Mouse (Mus musculus) bone marrow, adult 2 months (tissue): ENCODE measurements around the gene Olfr574. TPM values are rescaled to one million over a fixed set of nuclear protein-coding genes. Genes with fewer than 3 reads are reported as not detected.

Experiments used
- H3K27ac ChIP-seq: fragments of 200-500 bp; 2 replicates; pipeline ENCODE4 v1.5.1; 2012; ENCODE audit warnings: low read depth, mild to moderate bottlenecking, control low read depth, inconsistent platforms, low read length; ENCODE audit not compliant: control insufficient read depth, poor library complexity, insufficient read depth
- H3K4me1 ChIP-seq: fragments of 200-500 bp; 2 replicates; pipeline ENCODE4 v1.6.1; 2011; ENCODE audit warnings: low read length; ENCODE audit not compliant: control insufficient read depth, insufficient read depth
- H3K4me3 ChIP-seq: fragments of 200-500 bp; replicated peaks from 2 replicates; pipeline ENCODE3; 2011; ENCODE audit warnings: mild to moderate bottlenecking, low read depth, low read length, control low read depth; ENCODE audit not compliant: control insufficient read depth
- CTCF ChIP-seq: fragments of 200-500 bp; IDR thresholded peaks from 2 replicates; pipeline ENCODE4 v1.5.1; 2011; ENCODE audit warnings: low read length, control low read depth; ENCODE audit not compliant: control insufficient read depth, insufficient read depth
- POLR2A ChIP-seq: fragments of 200-500 bp; IDR thresholded peaks from 2 replicates; pipeline ENCODE4 v1.6.1; 2011; ENCODE audit warnings: low read depth, mild to moderate bottlenecking, control low read depth, low read length, borderline replicate concordance; ENCODE audit not compliant: control insufficient read depth
- WGBS: fragments of 180-500 bp; shearing (Covaris S2); methylation state at CpG from one replicate; pipeline ENCODE4 v1.1.7; 2018; 5-methylcytosine and 5-hydroxymethylcytosine counted together
- polyA plus RNA-seq: library from polyadenylated mRNA; stranded (reverse); fragments of >200 nt; gene quantifications from 2 replicates; pipeline ENCODE4 v1.2.4, GENCODE M21; 2011; ENCODE audit warnings: low replicate concordance; ENCODE audit not compliant: missing spikeins, insufficient read depth, insufficient read length

Olfr574 gene
- not detected in 2 replicates for polyA plus RNA-seq

DNA sequence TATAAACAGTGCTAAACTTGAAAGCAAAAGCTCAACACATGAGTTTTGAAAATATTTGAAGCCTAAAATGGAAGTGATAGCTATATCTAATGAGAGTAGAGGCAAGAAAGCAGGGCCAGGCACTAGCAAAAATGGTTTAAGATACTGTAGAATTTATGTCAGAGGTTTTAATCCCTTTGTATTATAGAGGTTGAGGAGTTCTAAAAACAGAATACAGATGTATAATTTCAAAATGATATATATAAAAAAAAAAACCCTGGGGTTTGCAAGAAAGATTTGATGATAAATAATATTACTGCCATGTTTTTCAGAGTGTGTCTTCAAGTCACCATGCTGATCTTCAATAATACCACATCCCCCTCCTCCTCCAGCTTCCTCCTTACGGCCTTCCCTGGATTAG, at the start of gene Olfr574:
TSS of gene Olfr574 (plus strand) at position 301 of the 400 bp plus-strand sequence.
- TF ChIP-seq POLR2A (no peak), CTCF (no peak)
- Histone ChIP-seq H3K4me1 (no peaks in the 10 kb centered on the region), H3K27ac (no peak within 1 kb of the TSS), H3K4me3 (no peak within 1 kb of the TSS)
- 94% methylated on average over 1 of the region's 1 CpGs for WGBS

DNA sequence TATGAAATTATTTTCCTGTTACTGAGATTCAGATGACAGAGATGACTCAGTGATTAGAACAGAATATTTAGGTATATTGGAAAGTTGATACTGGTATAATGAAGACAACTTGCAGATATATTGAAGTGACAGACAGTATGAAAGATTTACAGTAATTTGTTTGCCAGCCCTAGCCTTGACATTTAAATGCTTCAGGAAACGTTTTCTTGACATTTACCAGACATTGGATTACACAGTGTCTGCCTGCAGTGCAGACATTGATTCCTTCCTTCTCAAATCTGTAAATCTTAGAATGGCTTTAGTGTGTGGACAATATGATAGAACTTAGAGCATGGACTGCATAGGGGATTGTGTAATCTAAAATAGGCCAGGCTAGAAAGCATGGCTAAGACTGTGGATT, 33.0 kb upstream of the Olfr574 start:
- WGBS, result 30% methylated on average over 1 of the region's 1 CpGs
- Histone ChIP-seq H3K4me3 (no peak overlapping the region), H3K27ac (no peak overlapping the region), H3K4me1 (no peaks in the 10 kb centered on the region)
- no peak for TF ChIP-seq POLR2A
- no peak for TF ChIP-seq CTCF

DNA sequence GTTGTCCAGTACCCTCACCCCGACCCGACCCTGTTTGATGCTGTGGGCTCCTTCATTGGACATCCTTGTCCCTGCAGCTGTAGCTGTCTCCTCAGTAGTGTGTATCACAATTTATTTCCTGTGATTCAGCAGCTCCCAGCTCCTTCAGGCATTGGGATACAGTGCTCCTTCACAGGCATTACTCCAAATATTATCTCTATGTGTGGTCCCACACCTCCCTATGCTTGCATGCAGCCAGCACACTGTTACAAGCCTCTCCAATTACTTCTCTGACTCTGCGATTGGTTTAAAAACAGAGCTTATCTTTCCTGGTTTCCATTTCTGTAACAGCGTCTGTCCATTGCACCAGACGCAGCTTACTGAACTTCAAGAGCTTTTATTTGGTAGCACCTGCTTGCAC, 31.9 kb upstream of the Olfr574 start:
- H3K4me3 ChIP-seq, result no peak overlapping the region
- TF ChIP-seq CTCF (no peak), POLR2A (no peak)
- 71% methylated on average over 5 of the region's 5 CpGs for WGBS
- H3K4me1 ChIP-seq, result no peaks in the 10 kb centered on the region
- H3K27ac ChIP-seq, result no peak overlapping the region

DNA sequence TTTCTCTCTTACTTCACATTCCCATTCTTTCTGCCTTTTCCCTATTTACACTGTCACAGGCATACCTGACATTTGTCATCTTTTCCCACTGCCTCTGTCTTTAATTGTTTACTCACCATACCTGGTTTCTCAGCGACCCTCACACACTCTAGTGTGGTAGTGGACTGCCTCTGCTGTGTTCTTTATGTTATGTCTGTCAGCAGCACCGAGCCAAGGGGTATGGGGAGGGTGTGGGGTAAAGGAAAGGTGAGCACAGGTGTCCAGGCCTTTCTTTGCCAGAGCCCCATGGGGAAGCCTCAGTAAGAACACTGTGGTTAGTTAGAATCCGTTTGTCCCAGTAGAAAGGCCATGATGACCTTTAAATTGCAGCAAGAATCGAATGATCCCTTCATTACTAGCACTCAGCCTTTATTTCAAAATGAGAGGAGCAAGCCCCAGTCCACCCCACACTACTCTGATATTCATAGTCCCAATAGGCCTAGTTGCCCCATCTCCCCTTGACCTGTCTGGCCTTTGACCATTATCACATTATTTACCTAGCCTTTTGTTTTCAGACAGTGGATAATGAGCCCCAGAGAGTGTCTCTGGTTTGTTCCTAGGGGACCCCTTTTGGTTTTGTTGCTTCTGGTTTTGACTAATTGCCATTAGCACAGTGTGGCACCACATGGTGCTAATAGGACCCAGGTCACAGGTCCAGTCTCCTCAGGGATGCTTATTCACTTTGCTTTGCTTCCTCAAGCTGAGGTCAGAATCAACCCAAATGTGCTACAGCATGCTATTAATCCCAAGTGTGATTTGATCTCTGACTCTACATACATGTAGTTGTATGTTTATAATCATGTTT, 31.0 kb upstream of the Olfr574 start, which contains the start of gene Olfr571:
TSS of gene Olfr571 (minus strand) at position 505 of the 844 bp plus-strand sequence.
- Histone ChIP-seq H3K27ac (no peak within 1 kb of the TSS), H3K4me3 (no peak within 1 kb of the TSS), H3K4me1 (no peaks in the 10 kb centered on the region)
- TF ChIP-seq CTCF, result no peak
- TF ChIP-seq POLR2A, result no peak
- 72% methylated on average over 4 of the region's 4 CpGs for WGBS

DNA sequence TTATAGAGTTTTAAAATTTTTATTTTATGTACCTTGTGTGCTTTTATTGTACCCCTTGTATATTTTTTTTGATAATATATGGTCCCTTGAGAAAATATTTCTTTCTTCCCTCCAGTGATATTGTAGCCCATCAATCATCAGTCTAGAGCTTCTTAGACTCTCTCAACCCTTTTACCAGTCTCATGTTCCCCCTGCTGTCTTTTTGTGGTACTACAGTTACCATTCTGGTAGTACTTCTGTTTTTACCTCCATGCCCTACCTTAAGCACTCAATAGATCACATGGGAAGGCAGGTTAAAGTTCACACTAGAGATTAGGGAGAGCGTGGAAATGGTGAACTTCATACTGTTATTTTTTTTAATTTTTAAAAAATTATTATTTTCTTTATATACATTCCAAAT, 28.6 kb upstream of the Olfr574 start:
- no peaks in the 10 kb centered on the region for H3K4me1 ChIP-seq
- H3K4me3 ChIP-seq, result no peak overlapping the region
- WGBS, result 8% methylated on average over 1 of the region's 1 CpGs
- H3K27ac ChIP-seq, result no peak overlapping the region
- TF ChIP-seq CTCF (no peak), POLR2A (no peak)

DNA sequence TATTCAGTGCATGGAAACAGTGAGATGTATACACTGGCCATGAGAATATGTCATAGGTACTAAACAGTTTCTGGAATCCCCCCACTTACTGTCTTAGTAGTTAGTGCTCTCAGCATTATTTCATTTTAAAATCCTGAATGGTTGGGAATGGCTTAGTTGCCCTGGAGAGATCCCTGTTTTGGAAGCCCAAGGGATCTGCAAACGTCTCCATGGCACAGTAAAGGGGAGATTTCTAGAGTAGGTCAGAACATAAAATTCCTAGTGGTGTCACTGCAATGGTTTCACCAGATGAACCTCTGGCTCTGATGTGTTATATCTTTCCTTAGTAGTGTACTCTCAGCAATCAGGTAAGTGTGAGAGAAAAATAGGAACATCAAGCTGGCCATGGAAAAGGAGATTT, 24.2 kb upstream of the Olfr574 start, which contains the start of gene Olfr572:
TSS of gene Olfr572 (plus strand) at position 301 of the 400 bp plus-strand sequence.
- no peak within 1 kb of the TSS for H3K4me3 ChIP-seq
- no peak for TF ChIP-seq CTCF
- TF ChIP-seq POLR2A, result no peak
- WGBS, result 67% methylated on average over 1 of the region's 1 CpGs
- H3K4me1 ChIP-seq, result no peaks in the 10 kb centered on the region
- H3K27ac ChIP-seq, result no peak within 1 kb of the TSS

DNA sequence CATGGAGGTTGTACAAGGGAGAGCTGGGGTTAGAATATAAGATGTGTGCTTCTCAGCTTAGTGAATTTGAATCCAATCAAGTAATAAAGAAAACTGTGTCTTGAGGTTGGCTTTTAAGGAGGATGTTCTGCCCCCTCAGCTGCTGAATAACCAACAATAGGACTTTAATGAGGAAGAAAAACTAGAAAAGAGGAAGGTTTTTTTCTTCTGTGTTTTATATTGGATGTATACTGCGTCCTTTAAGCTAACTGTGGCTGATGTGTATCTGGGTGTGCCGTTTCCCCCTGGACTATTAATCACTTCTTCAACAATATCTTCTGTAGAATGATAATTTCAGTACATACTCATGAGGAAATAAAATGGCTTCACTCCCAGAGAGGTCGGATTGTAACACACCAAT, 21.2 kb upstream of the Olfr574 start:
- WGBS, result 13% methylated on average over 3 of the region's 3 CpGs

DNA sequence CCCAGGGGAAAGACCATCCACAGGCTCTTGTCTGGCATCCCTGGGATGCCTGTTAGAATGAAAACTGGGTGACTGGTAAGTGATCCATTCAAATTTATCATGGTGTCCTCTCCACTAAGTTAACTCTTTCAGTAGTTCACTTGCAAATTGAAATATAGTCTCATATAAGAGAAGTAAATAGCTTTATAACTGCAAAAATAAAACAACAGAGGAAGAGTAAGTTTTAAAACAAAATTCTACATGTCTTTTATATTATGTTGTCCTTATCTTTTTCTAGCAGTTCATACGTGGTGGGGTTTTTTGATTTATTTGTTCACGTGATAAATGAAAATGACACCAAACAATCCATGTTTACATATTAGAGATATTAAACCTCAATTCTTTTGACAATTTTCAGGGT, 5.8 kb upstream of the Olfr574 start, which contains the start of gene Olfr573-ps1:
TSS of gene Olfr573-ps1 (minus strand) at position 101 of the 400 bp plus-strand sequence.
- TF ChIP-seq POLR2A (no peak), CTCF (no peak)
- Histone ChIP-seq H3K4me3 (no peak within 1 kb of the TSS), H3K27ac (no peak within 1 kb of the TSS), H3K4me1 (no peaks in the 10 kb centered on the region)
- WGBS, result 87% methylated on average over 2 of the region's 2 CpGs

More for the DNA sequence above, 21.2 kb upstream of the Olfr574 start:
- Histone ChIP-seq H3K4me1 (no peaks in the 10 kb centered on the region), H3K27ac (no peak overlapping the region), H3K4me3 (no peak overlapping the region)
- TF ChIP-seq CTCF (no peak), POLR2A (no peak)

DNA sequence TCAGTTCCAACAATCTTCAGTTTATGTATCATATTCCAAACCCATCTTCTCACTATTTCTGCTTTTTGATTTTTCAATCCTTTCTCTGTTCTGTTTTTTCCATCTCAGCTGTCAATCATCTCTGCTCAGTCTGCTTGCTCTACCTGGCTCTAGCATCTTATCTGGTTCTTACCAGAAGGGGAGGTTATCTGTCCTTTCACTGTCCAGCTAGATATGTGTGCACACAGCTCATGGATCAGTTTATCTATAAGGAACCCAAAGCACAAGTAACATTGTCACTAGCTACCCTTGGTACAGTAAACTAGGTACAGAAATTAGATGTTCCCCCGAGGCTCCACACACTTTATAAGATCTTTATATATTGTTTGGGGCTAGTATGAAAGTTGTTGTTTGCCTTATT, 4.8 kb upstream of the Olfr574 start:
- Histone ChIP-seq H3K4me3 (no peak overlapping the region), H3K4me1 (no peaks in the 10 kb centered on the region), H3K27ac (no peak overlapping the region)
- 68% methylated on average over 1 of the region's 1 CpGs for WGBS
- TF ChIP-seq CTCF, result no peak
- no peak for TF ChIP-seq POLR2A

DNA sequence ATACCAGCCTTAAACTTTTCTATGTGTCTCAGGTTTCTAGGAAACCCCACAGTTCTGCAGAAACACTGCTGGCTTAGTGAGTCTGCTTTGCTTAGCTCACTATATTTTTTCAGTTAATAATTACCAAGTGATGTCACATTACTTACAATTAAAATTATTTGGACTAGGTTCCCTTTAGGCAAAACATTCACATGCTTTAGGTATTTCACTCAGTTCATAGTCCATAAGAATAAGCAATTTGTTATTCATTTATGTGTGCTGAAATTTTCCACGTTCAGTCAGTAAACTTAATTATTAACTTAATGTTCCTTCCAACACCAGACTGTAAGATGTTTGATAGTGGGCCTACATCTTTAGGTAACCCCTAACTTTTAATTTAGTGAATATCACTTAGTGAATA, 2.5 kb downstream of the Olfr574 start:
- no peak overlapping the region for H3K27ac ChIP-seq
- no peak for TF ChIP-seq CTCF
- no peaks in the 10 kb centered on the region for H3K4me1 ChIP-seq
- no peak overlapping the region for H3K4me3 ChIP-seq
- WGBS, result 61% methylated on average over 1 of the region's 1 CpGs
